Mouse (Mus musculus): ENCODE data around the gene Dpm3.

Dpm3 gene

GRCm38 (mm10) chr3:89232614-89233013, 26.5 kb upstream of the Dpm3 start:
- no peak for DNase-seq

- peak; percentile 47 for DNase-seq
Observed at GRCm38 (mm10) chr3:89233562-89234110, 25.5 kb upstream of the Dpm3 start.

GRCm38 (mm10) chr3:89236516-89236915, 22.6 kb upstream of the Dpm3 start:
- DNase-seq, result no peak

DNA sequence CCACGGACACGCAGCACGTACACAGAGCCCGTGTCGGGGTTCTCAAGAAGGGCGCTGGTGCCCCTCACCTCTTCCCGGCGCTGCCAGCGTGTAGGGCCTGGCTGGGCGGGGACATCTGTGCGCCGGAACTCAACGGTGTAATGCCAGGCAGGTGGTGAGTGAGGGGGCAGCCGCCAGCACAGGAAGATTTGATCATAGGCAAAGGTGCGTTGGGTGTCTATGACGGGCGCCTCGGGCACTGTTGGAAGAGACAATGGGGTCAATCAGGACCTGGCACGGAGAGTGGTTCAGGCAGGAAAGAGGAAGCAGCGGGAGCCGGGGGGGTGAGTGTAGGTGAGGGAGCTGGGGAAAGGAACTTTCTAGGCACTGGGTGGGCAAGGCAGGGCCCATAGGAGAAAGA, 21.5 kb upstream of the Dpm3 start:
- DNase-seq, result no peak

DNA sequence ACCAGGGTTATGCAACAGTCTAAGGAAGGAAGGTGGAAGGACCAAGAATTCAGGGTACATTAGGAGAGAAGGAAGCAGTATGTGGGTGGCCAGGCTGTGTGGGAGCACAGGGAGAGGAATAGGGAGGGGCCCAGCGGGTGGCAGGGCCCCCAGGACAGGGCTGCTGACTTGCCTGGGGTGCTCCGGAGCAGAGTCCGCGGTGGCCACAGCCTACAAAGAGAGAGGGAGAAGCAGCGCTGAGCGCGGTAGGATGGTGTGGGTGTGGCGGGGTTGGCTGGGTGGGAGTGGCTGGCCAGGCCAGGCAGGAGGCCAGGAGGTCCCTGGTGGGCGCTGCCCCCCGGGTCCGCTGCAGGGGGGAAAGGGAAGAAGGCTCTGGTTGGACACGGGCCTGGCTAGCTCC, 20.7 kb upstream of the Dpm3 start:
- DNase-seq, result no peak

GRCm38 (mm10) chr3:89242331-89242895, 16.7 kb upstream of the Dpm3 start:
- DNase-seq, result peak; percentile 77

DNA sequence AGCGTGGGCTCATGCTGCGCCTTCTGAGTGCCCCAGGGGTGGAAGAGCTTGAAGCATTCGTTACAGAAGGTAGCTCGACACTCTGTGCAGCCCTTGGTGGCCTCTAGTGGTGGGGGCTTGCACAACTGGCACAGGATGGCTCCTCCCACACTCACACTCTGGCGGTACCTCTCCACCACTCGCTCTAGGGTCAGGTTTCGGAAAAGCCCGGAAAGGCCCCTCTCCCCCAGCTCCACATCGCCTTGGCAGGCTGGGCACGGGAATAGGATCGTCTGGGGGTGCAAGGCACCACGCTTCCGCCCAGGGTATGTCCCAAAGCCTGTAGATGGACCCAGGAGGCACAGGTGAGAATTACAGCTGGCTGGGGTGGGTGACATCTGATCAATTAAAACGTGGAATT, 15.5 kb upstream of the Dpm3 start:
- peak; percentile 70 for DNase-seq

DNA sequence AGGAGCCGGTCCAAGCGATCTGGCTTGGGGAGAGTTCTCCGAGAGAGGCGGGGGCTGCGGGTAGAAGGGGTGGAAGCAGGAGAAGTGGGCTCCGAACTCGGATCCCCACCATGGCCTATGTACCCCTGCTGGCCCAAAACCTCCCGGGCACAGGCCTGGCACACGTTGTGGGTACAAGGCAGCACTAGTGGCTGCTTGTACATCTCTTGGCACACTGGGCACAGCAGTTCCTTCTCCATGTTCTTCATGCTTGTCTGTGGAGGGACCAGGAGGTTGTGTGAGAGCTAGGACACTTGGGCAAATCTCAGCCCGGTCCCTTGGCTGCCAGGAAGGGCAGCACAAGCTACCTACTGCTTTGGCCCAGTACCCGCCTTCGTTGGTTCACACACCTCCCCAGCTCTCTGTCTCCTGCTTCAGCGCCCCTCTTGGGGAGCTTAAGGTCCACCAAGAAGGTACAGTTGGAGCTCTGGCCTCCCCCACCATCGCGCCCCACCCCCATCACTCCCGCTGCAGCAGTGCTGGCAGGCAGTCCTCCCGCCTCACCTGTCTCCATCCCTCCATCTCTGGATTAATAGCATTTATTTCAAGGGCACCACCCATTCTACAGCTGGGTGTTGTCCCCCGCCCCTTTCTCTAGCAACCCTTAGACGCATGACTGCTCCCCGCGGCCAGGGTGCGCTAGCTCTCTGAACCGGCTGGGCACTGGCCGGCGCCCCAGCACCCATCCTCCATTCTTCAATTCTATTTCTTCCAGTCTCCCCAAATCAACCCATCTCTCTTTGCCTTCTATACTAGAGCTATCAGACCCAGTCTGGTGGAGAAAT, 14.8 kb upstream of the Dpm3 start:
- peak; percentile 73 for DNase-seq

GRCm38 (mm10) chr3:89244982-89245687, 14.0 kb upstream of the Dpm3 start:
- DNase-seq, result peak; percentile 66

- DNase-seq, result peak; percentile 49
Observed at GRCm38 (mm10) chr3:89245688-89246171, 13.4 kb upstream of the Dpm3 start, which contains the start of gene Krtcap2. TSS of gene Krtcap2 (plus strand) at chr3:89245966.

- DNase-seq, result peak; percentile 93
Observed at GRCm38 (mm10) chr3:89246261-89247100, 12.7 kb upstream of the Dpm3 start, which contains the start of gene Trim46. TSS of gene Trim46 (minus strand) at chr3:89246309.

GRCm38 (mm10) chr3:89247466-89247865, 11.7 kb upstream of the Dpm3 start:
- no peak for DNase-seq

DNA sequence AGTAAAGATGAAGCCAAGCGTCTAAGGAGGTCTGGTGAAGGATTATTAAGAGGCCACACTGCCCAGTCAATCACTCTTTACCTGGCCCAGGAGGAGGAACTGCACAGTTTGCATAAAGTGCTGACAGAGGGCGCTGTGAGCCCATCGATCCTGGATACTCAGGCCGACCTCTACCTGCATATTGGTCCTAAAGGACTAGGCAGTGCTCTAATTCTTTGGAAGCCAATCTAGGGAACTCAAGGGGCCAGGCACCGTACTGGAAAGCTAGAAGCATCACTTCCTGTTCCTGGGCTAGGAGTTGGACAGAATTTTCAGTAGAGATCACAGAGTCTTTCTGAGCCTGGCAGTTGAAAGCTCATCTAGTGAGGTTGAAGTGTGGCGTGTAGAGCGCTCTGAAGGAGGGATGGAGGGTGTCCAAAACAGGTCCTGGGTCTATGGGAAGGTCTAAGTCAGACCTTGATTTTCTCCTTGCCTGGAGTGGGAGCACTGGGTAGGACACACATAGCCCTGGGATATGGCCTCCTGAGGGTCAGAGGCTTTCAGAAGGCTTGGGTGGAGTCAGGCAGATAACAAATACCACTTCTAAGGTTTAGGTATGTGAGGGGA, 8.6 kb upstream of the Dpm3 start:
- DNase-seq, result peak; percentile 86

DNA sequence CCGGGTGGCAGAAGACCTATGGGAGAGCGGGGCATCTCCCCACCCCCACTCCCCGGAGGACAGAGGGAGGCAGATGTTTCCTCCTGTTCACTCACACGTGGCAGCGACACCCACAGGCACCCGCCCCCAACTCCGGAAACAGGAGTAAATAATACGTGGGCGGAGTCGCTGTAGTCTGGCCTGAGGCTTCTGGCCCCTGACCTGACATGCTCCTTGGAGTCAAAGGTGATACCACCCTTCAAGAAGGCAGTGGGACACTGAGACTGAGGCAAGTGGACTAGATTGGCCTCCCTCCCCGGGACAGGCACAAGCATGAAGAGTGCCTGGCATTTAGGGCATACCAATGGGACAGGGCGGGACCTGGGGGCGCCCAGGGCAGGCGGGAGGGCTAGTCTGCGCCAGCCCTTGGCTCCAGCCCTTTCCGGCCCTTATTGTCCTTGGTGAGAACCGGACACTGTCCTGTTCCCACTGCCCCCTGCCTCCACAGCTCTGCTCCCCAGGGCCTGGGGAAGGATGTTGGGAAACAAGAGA, 7.7 kb upstream of the Dpm3 start:
- peak; percentile 82 for DNase-seq

DNA sequence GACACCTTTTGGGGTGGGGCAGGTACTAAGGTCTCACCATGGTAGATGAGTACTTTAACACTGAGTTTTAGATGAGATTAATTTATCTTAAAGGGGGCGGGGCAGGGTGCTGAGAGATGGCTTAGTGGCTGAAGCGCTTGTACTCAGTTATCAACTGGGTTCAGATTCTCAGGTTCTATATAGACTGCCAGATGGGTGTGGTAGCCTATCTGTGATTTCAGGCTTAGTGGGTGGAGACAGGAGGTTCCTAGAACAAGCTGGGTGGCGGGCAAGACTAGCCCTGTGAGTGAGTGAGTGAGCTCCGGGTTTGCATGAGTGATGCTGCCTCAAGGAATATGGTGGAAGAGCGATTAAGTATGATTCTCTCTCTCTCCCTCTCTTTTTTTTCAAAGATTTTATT, 4.2 kb upstream of the Dpm3 start:
- DNase-seq, result no peak

DNA sequence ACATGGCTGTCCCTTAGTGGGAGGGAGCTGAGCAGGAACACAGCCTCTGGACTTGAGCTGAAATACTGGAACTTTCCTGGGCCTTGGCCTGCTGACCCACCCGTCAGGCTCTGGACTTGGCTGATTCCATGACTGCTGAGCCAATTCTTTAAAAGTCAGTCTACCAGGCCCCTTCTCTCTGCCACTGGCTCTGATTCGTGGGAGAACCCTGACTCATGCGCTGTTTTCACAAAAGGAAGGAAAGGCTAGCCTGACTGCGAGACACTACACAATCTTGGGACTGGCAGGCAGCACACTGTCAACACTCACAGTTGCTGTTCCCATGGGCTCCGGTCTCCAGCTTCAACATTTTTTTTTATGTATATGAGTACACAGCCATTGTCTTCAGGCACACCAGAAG, 3.0 kb upstream of the Dpm3 start:
- DNase-seq, result no peak

GRCm38 (mm10) chr3:89260211-89260610, 1.1 kb downstream of the Dpm3 start:
- DNase-seq, result no peak

DNA sequence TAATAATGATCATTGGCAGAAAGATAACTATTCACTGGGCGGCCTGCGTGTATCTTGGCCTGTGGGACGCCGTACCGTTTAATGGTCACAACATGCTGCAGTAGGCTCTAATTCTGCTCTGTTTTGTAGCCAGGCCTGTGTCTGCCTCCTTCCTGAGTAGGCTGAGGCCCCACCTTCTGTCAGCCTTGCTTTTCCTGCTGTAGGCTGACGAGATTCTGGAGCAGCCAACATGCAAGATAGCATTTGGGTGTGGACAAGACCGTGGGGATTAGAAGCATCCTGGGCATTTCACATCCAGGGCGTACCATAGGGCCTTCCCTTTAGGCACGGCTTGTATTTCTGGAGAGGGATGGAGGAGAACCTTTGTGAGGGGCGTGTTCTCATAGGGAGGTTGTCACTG, 3.3 kb downstream of the Dpm3 start:
- DNase-seq, result peak; percentile 43

DNA sequence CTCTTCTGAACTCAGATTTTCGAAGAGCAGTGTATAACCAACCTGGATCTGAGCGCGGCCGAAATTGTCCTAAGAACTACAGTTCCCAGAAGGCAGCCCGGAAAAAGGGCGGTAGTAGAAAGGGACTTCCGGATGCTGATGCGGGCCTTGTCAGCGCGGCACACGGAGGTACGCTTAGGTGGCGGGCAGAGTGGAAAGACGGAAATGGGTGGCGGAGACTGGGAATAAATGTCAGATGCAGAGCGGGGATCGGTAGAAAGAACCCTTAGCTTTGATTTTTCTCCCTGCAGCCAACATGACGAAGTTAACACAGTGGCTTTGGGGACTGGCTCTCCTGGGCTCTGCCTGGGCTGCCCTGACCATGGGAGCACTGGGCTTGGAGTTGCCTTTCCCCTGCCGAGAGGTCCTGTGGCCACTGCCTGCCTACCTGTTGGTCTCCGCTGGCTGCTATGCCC, 7.3 kb downstream of the Dpm3 start:
- DNase-seq, result peak; percentile 87

DNA sequence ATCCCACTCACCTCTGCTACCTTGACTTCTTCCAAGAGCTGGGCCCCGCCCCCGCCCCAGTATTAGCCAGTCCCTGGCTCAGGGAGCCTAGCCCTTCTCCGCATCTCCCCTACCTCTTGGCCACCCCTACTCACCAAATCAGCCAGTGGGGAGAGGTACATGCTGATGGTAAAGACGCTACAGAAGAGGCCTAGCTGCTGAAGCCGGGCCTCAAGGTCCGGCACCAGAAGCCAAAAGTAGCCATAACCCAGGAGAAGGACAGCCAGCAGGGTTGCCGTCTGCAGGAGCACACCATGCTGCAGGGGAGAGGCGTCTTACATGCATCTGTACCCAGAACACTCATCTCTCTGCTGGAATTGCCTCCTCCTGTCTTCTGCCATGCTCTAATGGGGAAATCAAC, 9.8 kb downstream of the Dpm3 start:
- DNase-seq, result no peak

DNA sequence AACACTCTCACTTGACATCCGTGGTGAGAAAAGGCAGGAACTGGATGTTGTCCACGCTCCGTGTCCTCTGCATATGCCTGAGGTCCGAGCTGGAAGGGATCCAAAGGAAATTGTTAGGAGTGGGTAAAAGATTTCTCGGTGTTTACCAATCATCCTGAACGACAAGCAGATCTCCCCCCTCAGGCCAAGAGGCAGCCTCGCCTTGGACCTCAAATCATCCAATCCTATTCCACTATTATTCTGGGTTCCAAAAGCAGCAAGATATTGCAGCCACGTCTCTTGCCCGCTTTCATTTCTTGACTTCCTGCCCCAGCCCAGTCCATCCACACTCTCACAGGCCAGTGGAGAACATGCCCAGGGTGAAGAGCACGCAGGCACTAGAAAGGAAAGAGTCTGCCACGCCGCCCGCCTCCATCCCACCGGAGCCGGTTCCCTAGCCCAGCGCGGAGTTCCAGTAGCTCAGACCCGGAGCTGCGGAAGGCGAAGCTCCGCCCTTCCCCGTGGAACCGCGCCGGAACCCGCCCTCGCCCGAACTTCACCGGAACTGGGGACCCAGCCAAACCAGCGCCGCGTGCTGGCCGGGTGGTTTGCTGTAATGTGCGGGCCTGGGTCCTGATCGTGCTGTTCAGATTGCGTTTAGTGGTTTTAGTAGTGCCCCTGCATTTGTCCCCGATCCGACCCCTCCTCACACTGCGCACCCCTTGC, 11.0 kb downstream of the Dpm3 start, which contains the start of gene Slc50a1:
TSS of gene Slc50a1 (minus strand) at position 520 of the 705 bp plus-strand sequence.
- DNase-seq, result peak; percentile 93
